Mouse (Mus musculus): ENCODE data around the gene Mtx2. TPM values are rescaled to one million over a fixed set of nuclear protein-coding genes. Genes with fewer than 3 reads are reported as not detected.

Mtx2 gene
- 10 to 100 TPM; 73.3 to 90.3 TPM for total RNA-seq (2021)
- 153 and 169 TPM in 2 replicates for polyA plus RNA-seq (2012; rRNA removed)
- long read RNA-seq, transcript Mtx2-201 (10 exons, 2,950 nt): major isoform, 84 of 97 reads
- long read RNA-seq, partial matches to known transcripts: 2 of 97 reads
- long read RNA-seq, other reads (novel, unspliced or antisense): 11 of 97 reads

- peak; percentile 89 for DNase-seq
Measured at GRCm38 (mm10) chr2:74825730-74826430, at the start of gene Mtx2. Gene Mtx2 (plus strand): TSS chr2:74825803.

DNA sequence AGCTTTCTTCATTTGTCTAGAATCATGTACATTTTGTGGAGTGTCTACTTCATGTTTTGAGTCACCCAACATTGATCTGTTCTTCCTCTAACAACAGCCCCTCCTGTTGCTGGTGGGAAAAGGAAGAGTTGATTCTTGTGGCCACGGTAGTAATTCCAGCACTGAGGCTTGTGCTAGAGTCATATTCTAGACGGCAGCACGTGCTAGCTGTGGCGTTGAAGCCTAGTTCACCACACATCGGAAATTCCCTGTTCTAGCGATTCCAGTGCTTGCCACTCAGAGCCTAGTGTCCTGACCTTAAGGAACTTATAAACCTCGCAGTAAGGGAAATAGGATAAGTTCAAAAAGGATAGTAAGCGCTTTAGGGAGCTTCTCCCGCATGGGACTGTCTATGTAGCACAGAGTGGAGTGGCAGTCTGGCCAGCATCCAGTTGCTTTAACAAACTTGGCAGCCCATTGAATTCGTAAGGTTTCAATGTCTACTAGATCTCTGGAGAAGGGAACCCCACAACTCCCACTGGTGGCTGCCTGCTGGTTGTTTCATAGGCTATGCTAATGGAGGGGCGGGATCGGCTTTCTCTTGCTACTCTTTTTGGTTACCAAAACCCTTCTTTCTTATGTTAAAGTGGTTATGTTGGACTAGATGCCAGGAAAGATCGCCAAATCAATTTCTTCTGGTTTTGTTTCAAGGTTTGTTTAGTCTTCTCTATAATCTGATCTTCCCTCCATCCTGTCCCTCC, 47.9 kb upstream of the Mtx2 start:
- DNase-seq: no peak

DNA sequence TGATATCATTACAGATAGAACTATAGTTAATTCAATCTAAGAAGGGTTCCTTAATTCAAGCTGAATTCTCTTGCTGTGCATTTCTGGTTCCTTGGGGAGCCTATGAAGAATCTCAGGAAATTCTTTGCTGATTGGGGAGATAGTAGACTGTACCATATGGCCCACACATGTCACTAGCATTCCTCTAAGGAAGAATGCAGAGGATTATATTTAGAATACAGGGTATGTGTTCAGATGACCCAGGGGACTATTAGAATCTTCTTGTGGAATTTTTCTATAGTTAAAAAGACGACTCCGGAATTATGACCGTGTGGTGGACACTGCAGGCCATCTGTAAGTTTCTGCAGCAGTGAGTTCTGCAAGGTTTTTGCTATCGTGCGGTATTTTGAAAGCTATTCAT, 44.2 kb upstream of the Mtx2 start:
- no peak for DNase-seq

- DNase-seq: no peak
Measured at GRCm38 (mm10) chr2:74795531-74795930, 30.1 kb upstream of the Mtx2 start.

GRCm38 (mm10) chr2:74808431-74808830, 17.2 kb upstream of the Mtx2 start:
- no peak for DNase-seq

GRCm38 (mm10) chr2:74822654-74823053, 2.9 kb upstream of the Mtx2 start:
- no peak for DNase-seq

GRCm38 (mm10) chr2:74825371-74825729, 253 bp upstream of the Mtx2 start:
- no peak for DNase-seq

GRCm38 (mm10) chr2:74846992-74847391, 21.4 kb downstream of the Mtx2 start:
- DNase-seq: peak; percentile 27

DNA sequence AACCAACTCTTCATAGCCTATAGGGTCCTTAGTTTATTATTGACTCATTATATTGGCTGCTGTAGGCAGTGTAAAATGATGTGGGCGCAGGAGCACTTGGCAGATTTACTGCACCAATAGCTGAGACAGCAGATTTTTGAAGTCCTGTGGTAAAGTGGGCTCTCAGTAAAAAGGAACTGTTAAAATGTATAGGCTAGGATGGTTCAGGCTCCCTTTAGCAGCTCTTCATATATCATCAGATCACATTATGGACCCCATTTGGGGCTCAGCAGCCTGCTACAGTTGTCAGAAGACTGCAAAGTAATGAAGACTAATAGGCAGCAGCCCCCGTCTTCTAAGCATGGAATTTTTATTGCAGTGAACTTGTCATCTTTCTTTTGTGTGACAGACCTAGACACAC, 21.9 kb downstream of the Mtx2 start:
- no peak for DNase-seq

DNA sequence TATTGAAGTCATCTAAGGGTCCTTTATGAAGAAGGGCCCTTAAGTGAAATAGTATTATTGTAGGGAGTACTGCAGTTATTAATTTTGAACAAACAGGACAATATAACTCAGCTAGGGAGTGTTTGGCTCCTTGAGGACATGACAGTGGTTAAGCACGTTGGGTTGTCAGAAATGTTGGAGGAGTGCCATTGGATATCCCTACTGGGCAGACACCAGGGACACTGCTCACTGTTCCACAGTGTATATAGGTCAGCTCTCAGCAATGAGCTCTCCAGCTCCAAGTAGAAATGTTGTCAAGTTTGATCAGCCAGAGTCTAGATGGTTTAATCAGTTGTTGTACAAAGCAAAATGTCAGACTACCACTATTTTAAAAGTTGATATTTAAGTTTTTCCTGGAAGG, 24.4 kb downstream of the Mtx2 start:
- peak; percentile 47 for DNase-seq

- DNase-seq: no peak
Measured at GRCm38 (mm10) chr2:74862070-74862476, 36.5 kb downstream of the Mtx2 start.

- DNase-seq: no peak
Measured at GRCm38 (mm10) chr2:74865414-74865813, 39.8 kb downstream of the Mtx2 start.

DNA sequence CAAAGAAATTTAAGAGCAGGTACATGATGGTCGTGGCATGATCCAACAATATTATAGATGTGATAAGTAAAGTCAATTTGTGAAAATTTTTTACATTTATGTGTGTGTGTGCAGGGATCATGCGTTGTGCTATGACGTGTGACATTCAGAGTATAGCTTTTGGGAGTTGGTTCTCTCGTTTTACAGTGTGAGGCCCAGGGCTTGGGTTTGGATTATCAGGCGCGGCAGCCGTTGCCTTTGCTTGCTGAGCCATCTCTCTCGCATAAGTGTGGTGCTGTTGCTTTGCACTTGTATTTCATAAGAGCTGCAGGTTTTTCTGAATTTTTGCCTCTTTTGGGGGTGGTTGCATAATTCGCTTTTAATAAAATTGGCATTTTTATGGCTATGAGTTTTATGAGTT, 48.4 kb downstream of the Mtx2 start:
- DNase-seq: no peak

- no peak for DNase-seq
Measured at GRCm38 (mm10) chr2:74884357-74884756, 58.8 kb downstream of the Mtx2 start.

DNA sequence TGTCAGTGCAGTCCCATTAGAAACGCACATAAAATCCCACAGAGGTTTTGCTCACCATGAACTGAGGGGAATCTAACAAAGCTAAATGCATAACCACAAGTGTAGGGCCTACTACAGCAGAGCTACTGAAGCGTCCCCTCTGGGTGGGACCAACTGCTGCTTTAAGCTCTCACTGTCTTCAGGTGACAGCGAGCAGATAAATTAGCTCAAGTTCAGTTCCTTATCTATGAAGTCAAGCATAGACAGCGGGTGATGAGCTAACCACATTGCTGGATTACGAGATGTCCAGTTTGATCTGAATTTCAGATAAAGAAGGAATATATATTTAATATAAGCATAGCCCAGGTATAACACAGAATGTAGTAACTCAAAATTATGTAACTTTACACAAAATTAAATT, 66.3 kb downstream of the Mtx2 start:
- no peak for DNase-seq

GRCm38 (mm10) chr2:74892881-74893615, 67.4 kb downstream of the Mtx2 start:
- DNase-seq: no peak

DNA sequence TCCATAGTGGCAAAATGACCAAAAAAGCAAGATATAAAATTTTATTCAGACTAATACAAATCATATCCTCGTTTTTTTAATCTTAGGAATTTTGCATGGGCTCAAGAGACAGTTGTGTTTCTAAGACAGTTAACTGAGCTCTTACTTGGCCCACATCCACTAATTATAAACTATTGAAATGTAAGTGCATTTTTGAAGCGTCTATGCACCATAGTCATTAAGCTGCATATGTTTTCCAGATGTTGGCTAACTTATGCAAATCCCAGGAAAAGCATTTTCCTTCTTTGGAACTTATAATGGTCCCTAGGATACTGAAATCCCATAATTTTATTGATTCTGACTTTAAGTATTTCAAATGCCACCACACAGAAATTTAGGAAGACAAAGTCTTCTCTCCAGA, 68.5 kb downstream of the Mtx2 start:
- no peak for DNase-seq

DNA sequence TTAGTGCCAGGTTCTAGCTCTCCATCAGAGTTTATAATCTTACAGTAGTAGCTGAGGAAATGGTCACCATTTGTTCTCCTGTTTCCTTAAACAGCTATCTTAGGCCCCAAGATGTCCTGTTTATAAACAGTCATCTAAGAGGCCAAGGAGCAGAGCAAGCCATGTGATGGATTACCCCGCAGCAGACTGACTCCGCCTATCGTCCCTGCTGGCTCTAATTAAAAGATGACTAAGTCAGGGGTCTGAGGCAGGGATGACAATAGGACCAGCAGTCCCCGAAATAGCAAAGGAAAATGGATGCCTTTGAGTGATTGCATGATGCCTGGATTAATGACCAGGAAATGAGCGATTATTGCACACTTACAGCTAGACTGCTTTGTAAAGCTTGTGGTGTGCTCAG, 74.4 kb downstream of the Mtx2 start:
- peak; percentile 20 for DNase-seq

GRCm38 (mm10) chr2:74901764-74902295, 76.2 kb downstream of the Mtx2 start:
- DNase-seq: no peak

DNA sequence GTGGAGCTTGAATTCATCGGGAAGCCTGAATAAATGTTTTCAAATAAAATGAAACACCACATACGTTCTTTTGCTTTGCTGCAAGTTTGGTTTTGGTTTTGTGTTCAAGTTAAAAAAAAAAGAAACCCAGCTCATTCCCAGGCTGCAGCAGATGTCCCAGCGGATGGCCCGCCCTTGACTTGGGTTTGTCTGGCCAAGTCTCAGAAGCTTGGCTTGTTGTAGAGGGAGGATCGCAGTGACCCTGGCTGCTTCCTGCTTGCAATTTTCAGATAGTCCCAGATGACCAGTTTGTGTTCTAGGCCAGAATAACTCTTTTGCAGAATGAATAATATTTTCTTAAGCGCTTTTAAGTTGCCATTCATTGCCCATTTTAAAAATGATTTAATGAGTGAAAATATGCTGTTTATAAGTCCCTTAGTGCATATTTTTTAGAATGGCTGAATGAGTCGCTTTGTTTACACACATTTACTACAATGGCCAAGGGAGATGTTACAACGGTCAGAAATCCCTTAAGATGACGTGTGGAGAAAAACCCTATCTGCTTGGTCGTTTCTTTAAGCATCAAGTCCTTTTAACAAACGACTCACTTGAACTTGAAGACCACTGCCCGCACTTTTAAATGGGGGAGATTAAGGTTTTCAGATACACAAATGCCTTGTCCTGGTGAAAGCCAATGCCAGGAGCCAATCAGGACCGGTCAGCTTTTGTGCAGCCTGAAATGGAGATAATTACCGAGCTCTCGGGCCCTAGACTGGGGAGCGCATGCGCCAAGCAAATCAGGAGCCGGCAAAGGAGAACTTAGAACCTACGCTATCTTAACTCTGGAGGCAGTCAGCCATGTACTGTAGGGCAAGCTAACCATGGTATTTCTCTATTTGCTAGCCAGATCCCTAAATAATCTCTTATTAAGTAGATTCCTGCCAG, 82.0 kb downstream of the Mtx2 start:
- DNase-seq: peak; percentile 71

DNA sequence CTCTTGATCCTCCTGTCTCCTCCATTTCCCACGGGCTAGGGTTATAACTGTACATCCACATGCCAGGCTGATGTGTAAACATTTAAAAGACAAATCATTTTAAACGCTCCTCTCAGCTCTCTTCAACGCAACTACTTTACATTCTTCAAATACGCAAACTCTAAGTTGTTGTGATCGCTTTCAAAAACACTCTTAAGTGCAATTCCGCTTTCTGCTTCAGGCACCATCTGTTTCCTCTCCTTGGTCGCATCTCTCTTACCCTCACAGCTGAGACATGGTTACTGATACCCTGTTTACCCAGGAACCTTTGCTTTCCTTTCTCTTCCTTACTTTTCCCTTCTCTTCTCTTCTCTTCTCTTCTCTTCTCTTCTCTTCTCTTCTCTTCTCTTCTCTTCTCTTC, 86.4 kb downstream of the Mtx2 start:
- no peak for DNase-seq

Data from adrenal gland, adult 2 months (tissue).